ENCODE assay signal across 8 mouse cellular contexts in genomic region chr4:62889708-62890107, GRCm38 (mm10).
A peak's percentile ranks its signal among the peaks of the same experiment; 100 is the strongest.
DNase-seq lines count a peak whose midpoint lies in the region; ATAC-seq and TF ChIP-seq lines count a peak whose summit lies in the region.

No protein-coding gene starts in this region.

- no peaks in the 10 kb centered on the region for H3K9me3 ChIP-seq in forebrain, embryonic 10.5 days
- H3K9me3 ChIP-seq in forebrain, embryonic 12.5 days, result no peaks in the 10 kb centered on the region
- H3K9me3 ChIP-seq in neural tube, embryonic 13.5 days, result no peaks in the 10 kb centered on the region

- TF ChIP-seq POLR2A in embryonic fibroblast, embryonic 13.5 days (IDR thresholded peaks at IDR 0.05; ENCODE audit: low read depth, low read length), result no peak

- H3K9ac ChIP-seq in forebrain, embryonic 12.5 days, result no peak overlapping the region
- no peak overlapping the region for H3K9ac ChIP-seq in neural tube, embryonic 13.5 days

- no peak overlapping the region for H3K27ac ChIP-seq in forebrain, embryonic 10.5 days
- H3K27ac ChIP-seq in forebrain, embryonic 12.5 days, result no peak overlapping the region
- H3K27ac ChIP-seq in embryonic fibroblast, embryonic 13.5 days (ENCODE audit: insufficient read depth, low read length), result no peak overlapping the region
- no peak overlapping the region for H3K27ac ChIP-seq in neural tube, embryonic 13.5 days (replicated peaks)

- peak; percentile 46; the same call in 1 of the 2 replicates for TF ChIP-seq CTCF in embryonic fibroblast, embryonic 13.5 days (IDR thresholded peaks at IDR 0.05; ENCODE audit: borderline replicate concordance, insufficient read depth, low read length)

- 45% methylated on average over 4 of the region's 4 CpGs for WGBS in forebrain, embryonic 10.5 days
- 49% methylated on average over 4 of the region's 4 CpGs for WGBS in forebrain, embryonic 12.5 days
- WGBS in neural tube, embryonic 13.5 days, result 49% methylated on average over 4 of the region's 4 CpGs

- no peak overlapping the region for H3K4me2 ChIP-seq in forebrain, embryonic 12.5 days
- H3K4me2 ChIP-seq in neural tube, embryonic 13.5 days, result no peak overlapping the region

- 0 out of 2 replicates have a peak, but pooled peaks cover 10% of the 10 kb centered on the region for H3K27me3 ChIP-seq in forebrain, embryonic 10.5 days (ENCODE audit: poor library complexity, severe bottlenecking)
- H3K27me3 ChIP-seq in forebrain, embryonic 12.5 days, result 0 out of 2 replicates have a peak, but pooled peaks cover 3% of the 10 kb centered on the region
- no peaks in the 10 kb centered on the region for H3K27me3 ChIP-seq in neural tube, embryonic 13.5 days

- no peak overlapping the region for H3K4me3 ChIP-seq in forebrain, embryonic 10.5 days
- H3K4me3 ChIP-seq in forebrain, embryonic 12.5 days (replicated peaks), result no peak overlapping the region
- H3K4me3 ChIP-seq in embryonic fibroblast, embryonic 13.5 days (ENCODE audit: insufficient read depth, low read length), result no peak overlapping the region
- no peak overlapping the region for H3K4me3 ChIP-seq in neural tube, embryonic 13.5 days

- H3K4me1 ChIP-seq in forebrain, embryonic 10.5 days, result 0 out of 2 replicates have a peak, but pooled peaks cover 3% of the 10 kb centered on the region
- H3K4me1 ChIP-seq in forebrain, embryonic 12.5 days, result peaks cover 6% of the 10 kb centered on the region
- H3K4me1 ChIP-seq in embryonic fibroblast, embryonic 13.5 days (ENCODE audit: control insufficient read depth, insufficient read depth, low read length), result no peaks in the 10 kb centered on the region
- H3K4me1 ChIP-seq in neural tube, embryonic 13.5 days (replicated peaks), result peaks cover 9% of the 10 kb centered on the region

- no peaks in the 10 kb centered on the region for H3K36me3 ChIP-seq in forebrain, embryonic 10.5 days (replicated peaks)
- no peaks in the 10 kb centered on the region for H3K36me3 ChIP-seq in forebrain, embryonic 12.5 days (replicated peaks)
- H3K36me3 ChIP-seq in neural tube, embryonic 13.5 days, result no peaks in the 10 kb centered on the region

- peak; percentile 27 for DNase-seq in forebrain, embryonic 10.5 days (ENCODE audit: extremely low spot score, low spot score)
- peak; percentile 38 for DNase-seq in urinary bladder, postnatal 25 days (ENCODE audit: low spot score)
- no peak for DNase-seq in urinary bladder, postnatal 10 days (ENCODE audit: low spot score)
- peak; percentile 16 to 59 for DNase-seq in kidney, postnatal 36 days

- no peak for ATAC-seq in forebrain, embryonic 12.5 days (ENCODE audit: low FRiP score)
- ATAC-seq in neural tube, embryonic 13.5 days (ENCODE audit: low read depth), result peak; percentile 24; the same call in 1 of the 2 replicates
- no peak for ATAC-seq in inflammation-experienced regulatory T-cells, adult 6 months
